Comparison of ENCODE assay signal across 8 mouse cellular contexts in genomic region chr17:42943272-42943696, GRCm38 (mm10).
DNase-seq lines count a peak whose midpoint lies in the region; ATAC-seq and TF ChIP-seq lines count a peak whose summit lies in the region.

No protein-coding gene starts in this region.

- ATAC-seq in erythroid progenitor cell, adult 5-6 weeks (replicated peaks; ENCODE audit: low FRiP score, poor library complexity, severe bottlenecking): peak; percentile 54; the same call in 1 of the 2 replicates
- ATAC-seq in heart, embryonic 14.5 days (ENCODE audit: insufficient number of reproducible peaks, insufficient read depth, low FRiP score, low read depth): no peak
- ATAC-seq in kidney, postnatal 0 days (replicated peaks; ENCODE audit: low FRiP score, low read depth): peak; percentile 66; the same call in 1 of the 2 replicates

- H3K4me1 ChIP-seq in heart, embryonic 14.5 days (ENCODE audit: control insufficient read depth in 2 of 2, insufficient read depth in 2 of 2, low read length in 2 of 2): no peaks in the 10 kb centered on the region
- H3K4me1 ChIP-seq in kidney, postnatal 0 days (replicated peaks; ENCODE audit: insufficient read depth, low read length): no peaks in the 10 kb centered on the region

- peak; percentile 95 for TF ChIP-seq CTCF in kidney, postnatal 0 days (IDR thresholded peaks at IDR 0.05; ENCODE audit: low read depth)

- no peaks in the 10 kb centered on the region for H3K27me3 ChIP-seq in heart, embryonic 14.5 days (ENCODE audit: control insufficient read depth, insufficient read depth, low read length)
- H3K27me3 ChIP-seq in kidney, postnatal 0 days (ENCODE audit: insufficient read depth, low read length): no peaks in the 10 kb centered on the region

- no peak overlapping the region for H3K27ac ChIP-seq in heart, embryonic 14.5 days (replicated peaks in 1 of 2; ENCODE audit: control insufficient read depth in 1 of 2, insufficient read depth in 1 of 2, low read depth in 2 of 2, low read length in 2 of 2)
- no peak overlapping the region for H3K27ac ChIP-seq in kidney, postnatal 0 days

- peak overlapping the region; percentile 58 for H3K4me2 ChIP-seq in heart, embryonic 14.5 days (ENCODE audit: low read length)
- H3K4me2 ChIP-seq in kidney, postnatal 0 days (ENCODE audit: low read length): no peak overlapping the region

- H3K9ac ChIP-seq in heart, embryonic 14.5 days (ENCODE audit: low read length): 0 out of 2 replicates have a peak overlapping the region, but pooled peaks have one; percentile 21
- no peak overlapping the region for H3K9ac ChIP-seq in kidney, postnatal 0 days (ENCODE audit: low read depth, low read length)

- H3K36me3 ChIP-seq in heart, embryonic 14.5 days (ENCODE audit: control insufficient read depth, insufficient read depth, low read length): no peaks in the 10 kb centered on the region
- H3K36me3 ChIP-seq in kidney, postnatal 0 days (ENCODE audit: insufficient read depth, low read length): no peaks in the 10 kb centered on the region

- DNase-seq in B cell, adult 2 months: peak; percentile 73 to 78
- peak; percentile 92 for DNase-seq in brain, adult 2 months (ENCODE audit: low read depth, low spot score)
- peak; percentile 94 for DNase-seq in kidney, postnatal 0 days (ENCODE audit: low spot score)
- peak; percentile 31 for DNase-seq in liver
- peak; percentile 39 to 42 for DNase-seq in monocyte, adult 2 months (ENCODE audit: low read depth in 1 of 2, low spot score in 2 of 2)
- peak; percentile 55 to 71 for DNase-seq in spleen, postnatal 4 days (ENCODE audit: low spot score in 2 of 2)

- no peak overlapping the region; a peak in 1 of 4 replicates for H3K4me3 ChIP-seq in heart, embryonic 14.5 days (ENCODE audit: control insufficient read depth in 1 of 2, insufficient read depth in 1 of 2, low read depth in 1 of 2, low read length in 2 of 2)
- H3K4me3 ChIP-seq in kidney, postnatal 0 days (replicated peaks; ENCODE audit: low read depth, low read length): no peak overlapping the region

- H3K9me3 ChIP-seq in heart, embryonic 14.5 days (ENCODE audit: control insufficient read depth, low read length): 0 out of 2 replicates have a peak, but pooled peaks cover 4% of the 10 kb centered on the region
- H3K9me3 ChIP-seq in kidney, postnatal 0 days (replicated peaks; ENCODE audit: low read length): no peaks in the 10 kb centered on the region

- WGBS in heart, embryonic 14.5 days: 8% methylated on average over 9 of the region's 9 CpGs
- WGBS in kidney, postnatal 0 days: 5% methylated on average over 9 of the region's 9 CpGs

Comparison
In these comparisons a context has a peak if more than half of its experiments do, and no peak if none do; other contexts are left out.
1. DNase-seq: peak in every context shown above with its lines; median percentile 94 in kidney, postnatal 0 days; 92 in brain, adult 2 months; 76 in B cell, adult 2 months; 63 in spleen, postnatal 4 days; 40 in monocyte, adult 2 months; 31 in liver.